Mouse (Mus musculus): Measurements from ENCODE around the gene Majin. TPM values are rescaled to one million over a fixed set of nuclear protein-coding genes. Genes with fewer than 3 reads are reported as not detected.
A peak's percentile ranks its signal among the peaks of the same experiment; 100 is the strongest.

Majin gene
- not detected in 2 replicates for polyA plus RNA-seq (2016; fragmentation: Nextera tagmentation; extraction: Ambion mirVana)

DNA sequence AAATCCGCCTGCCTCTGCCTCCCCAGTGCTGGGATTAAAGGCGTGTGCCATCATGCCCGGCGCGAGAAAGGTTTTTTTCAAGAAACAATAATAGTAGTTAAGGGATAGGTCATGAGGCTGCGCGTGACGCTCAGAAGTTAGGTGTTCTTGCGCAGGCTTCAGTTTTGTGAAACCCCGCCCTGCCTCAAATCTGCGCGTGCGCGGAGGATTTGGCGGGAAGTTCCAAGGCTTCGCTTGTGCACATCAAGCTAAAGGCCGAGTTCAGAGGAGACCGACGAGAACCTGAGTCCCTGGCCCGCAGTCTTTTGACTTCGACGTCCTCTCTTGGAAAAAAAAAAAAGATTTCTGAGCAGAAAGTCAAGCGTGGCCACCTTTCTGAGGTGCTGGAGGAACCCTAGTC lies at the start of gene Majin:
Gene Majin (plus strand): TSS at position 258 of the 400 bp plus-strand sequence.
- no peak within 1 kb of the TSS for H3K4me2 ChIP-seq (replicated peaks)
- 87% methylated on average over 23 of the region's 23 CpGs for WGBS
- no peaks in the 10 kb centered on the region for H3K36me3 ChIP-seq
- no peaks in the 10 kb centered on the region for H3K9me3 ChIP-seq
- no peak for ATAC-seq (ENCODE audit: low FRiP score, low read depth)
- no peaks in the 10 kb centered on the region for H3K4me1 ChIP-seq
- no peak within 1 kb of the TSS for H3K9ac ChIP-seq
- no peak within 1 kb of the TSS for H3K27ac ChIP-seq
- H3K4me3 ChIP-seq: no peak within 1 kb of the TSS
- no peaks in the 10 kb centered on the region for H3K27me3 ChIP-seq (replicated peaks)

GRCm38 (mm10) chr19:6136397-6136796 lies 47.8 kb upstream of the Majin start:
- H3K9ac ChIP-seq: 0 out of 2 replicates have a peak overlapping the region, but pooled peaks have one; percentile 13

GRCm38 (mm10) chr19:6139701-6140100 lies 44.5 kb upstream of the Majin start:
- peaks cover 11% of the 10 kb centered on the region; the same call in 1 of the 2 replicates for H3K4me1 ChIP-seq
- H3K4me2 ChIP-seq (replicated peaks): peak overlapping the region; percentile 85
- no peak for ATAC-seq (ENCODE audit: low FRiP score, low read depth)
- H3K9me3 ChIP-seq: no peaks in the 10 kb centered on the region
- peaks cover 34% of the 10 kb centered on the region for H3K36me3 ChIP-seq
- no peaks in the 10 kb centered on the region for H3K27me3 ChIP-seq (replicated peaks)
- no peak overlapping the region for H3K27ac ChIP-seq
- H3K4me3 ChIP-seq: no peak overlapping the region
- 96% methylated on average over 6 of the region's 6 CpGs for WGBS
- peak overlapping the region; percentile 76; the same call in 1 of the 2 replicates for H3K9ac ChIP-seq

More at GRCm38 (mm10) chr19:6136397-6136796, 47.8 kb upstream of the Majin start:
- H3K9me3 ChIP-seq: no peaks in the 10 kb centered on the region
- no peak overlapping the region for H3K27ac ChIP-seq
- H3K4me1 ChIP-seq: peaks cover 11% of the 10 kb centered on the region; the same call in 1 of the 2 replicates
- no peak for ATAC-seq (ENCODE audit: low FRiP score, low read depth)
- H3K4me3 ChIP-seq: no peak overlapping the region
- no peak overlapping the region for H3K4me2 ChIP-seq (replicated peaks)
- 92% methylated on average over 3 of the region's 3 CpGs for WGBS
- no peaks in the 10 kb centered on the region for H3K27me3 ChIP-seq (replicated peaks)
- H3K36me3 ChIP-seq: peaks cover 41% of the 10 kb centered on the region

- Histone ChIP-seq H3K4me2 (replicated peaks) (peak overlapping the region; percentile 85), H3K9ac (peak overlapping the region; percentile 76), H3K4me1 (peaks cover 11% of the 10 kb centered on the region; the same call in 1 of the 2 replicates), H3K27me3 (replicated peaks) (no peaks in the 10 kb centered on the region), H3K27ac (peak overlapping the region; percentile 98), H3K4me3 (peak overlapping the region; percentile 71), H3K36me3 (peaks cover 28% of the 10 kb centered on the region), H3K9me3 (no peaks in the 10 kb centered on the region)
- WGBS: 10% methylated on average over 16 of the region's 16 CpGs
- no peak; the same call in 1 of the 2 replicates for ATAC-seq (ENCODE audit: low FRiP score, low read depth)
Observed at GRCm38 (mm10) chr19:6140374-6140677, 43.9 kb upstream of the Majin start.

- peaks cover 11% of the 10 kb centered on the region; the same call in 1 of the 2 replicates for H3K4me1 ChIP-seq
- peak within 1 kb of the TSS; percentile 98 for H3K27ac ChIP-seq
- H3K4me2 ChIP-seq (replicated peaks): peak within 1 kb of the TSS; percentile 85
- peak; percentile 92 for ATAC-seq (ENCODE audit: low FRiP score, low read depth)
- no peaks in the 10 kb centered on the region for H3K27me3 ChIP-seq (replicated peaks)
- peak within 1 kb of the TSS; percentile 76 for H3K9ac ChIP-seq
- under 1% methylated on average over 68 of the region's 68 CpGs for WGBS
- H3K36me3 ChIP-seq: peaks cover 23% of the 10 kb centered on the region
- H3K4me3 ChIP-seq: peak within 1 kb of the TSS; percentile 71
- H3K9me3 ChIP-seq: no peaks in the 10 kb centered on the region
Observed at GRCm38 (mm10) chr19:6140678-6141393, 43.4 kb upstream of the Majin start, which contains the start of gene Batf2. Batf2 (plus strand) TSS chr19:6140983.

DNA sequence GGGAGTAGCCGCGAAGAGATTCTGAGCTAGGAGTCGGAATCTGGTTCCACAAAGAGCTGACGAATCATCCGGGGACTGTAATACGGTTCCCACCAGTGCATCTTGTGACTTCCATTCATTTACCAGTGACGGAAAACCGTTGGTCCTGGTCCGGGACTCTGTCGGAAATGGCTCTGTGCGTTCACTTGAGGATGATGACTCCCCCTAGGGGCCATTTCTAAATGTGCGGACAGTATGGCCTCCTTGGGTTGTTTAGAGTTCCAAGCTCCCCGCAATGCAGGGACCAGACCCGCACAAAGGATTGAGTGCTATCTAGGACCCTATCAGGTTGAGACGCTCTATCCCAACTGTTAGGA lies 42.8 kb upstream of the Majin start, which contains the start of gene Arl2:
Gene Arl2 (minus strand): TSS at position 155 of the 356 bp plus-strand sequence.
- ATAC-seq (ENCODE audit: low FRiP score, low read depth): peak; percentile 78
- peaks cover 18% of the 10 kb centered on the region for H3K36me3 ChIP-seq
- H3K4me3 ChIP-seq: peak within 1 kb of the TSS; percentile 71
- peak within 1 kb of the TSS; percentile 85 for H3K4me2 ChIP-seq (replicated peaks)
- 0% methylated on average over 15 of the region's 15 CpGs for WGBS
- peaks cover 11% of the 10 kb centered on the region; the same call in 1 of the 2 replicates for H3K4me1 ChIP-seq
- peak within 1 kb of the TSS; percentile 76 for H3K9ac ChIP-seq
- no peaks in the 10 kb centered on the region for H3K27me3 ChIP-seq (replicated peaks)
- peak within 1 kb of the TSS; percentile 98 for H3K27ac ChIP-seq
- H3K9me3 ChIP-seq: no peaks in the 10 kb centered on the region

GRCm38 (mm10) chr19:6144842-6145241 lies 39.3 kb upstream of the Majin start:
- Histone ChIP-seq H3K27me3 (replicated peaks) (no peaks in the 10 kb centered on the region), H3K9ac (no peak overlapping the region), H3K4me2 (replicated peaks) (no peak overlapping the region), H3K4me1 (peaks cover 7% of the 10 kb centered on the region; the same call in 1 of the 2 replicates), H3K27ac (no peak overlapping the region), H3K9me3 (no peaks in the 10 kb centered on the region), H3K4me3 (no peak overlapping the region), H3K36me3 (no peaks in the 10 kb centered on the region)
- ATAC-seq (ENCODE audit: low FRiP score, low read depth): no peak
- 83% methylated on average over 5 of the region's 5 CpGs for WGBS

DNA sequence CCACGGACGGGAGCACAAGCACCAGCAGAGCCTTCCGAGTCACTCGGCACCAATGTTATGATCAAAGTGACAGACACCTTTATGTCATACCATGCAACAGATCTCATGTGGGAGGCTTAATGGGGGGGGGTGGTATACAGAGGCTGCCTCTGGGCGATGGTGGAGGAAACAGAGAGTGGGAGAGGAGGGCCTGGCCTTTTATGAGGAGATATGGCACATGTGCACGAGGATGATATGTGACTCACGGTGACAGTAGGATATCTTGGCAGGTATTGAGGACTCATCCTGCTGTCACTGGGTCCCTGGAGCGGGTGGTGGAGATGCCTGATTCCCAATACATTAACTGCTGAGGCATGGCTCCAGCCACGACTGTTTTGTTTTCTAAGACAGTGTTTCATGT lies 29.0 kb upstream of the Majin start:
- Histone ChIP-seq H3K9me3 (no peaks in the 10 kb centered on the region), H3K4me1 (no peaks in the 10 kb centered on the region), H3K4me3 (no peak overlapping the region), H3K27ac (no peak overlapping the region), H3K4me2 (replicated peaks) (no peak overlapping the region), H3K9ac (no peak overlapping the region), H3K27me3 (replicated peaks) (no peaks in the 10 kb centered on the region), H3K36me3 (no peaks in the 10 kb centered on the region)
- 86% methylated on average over 9 of the region's 9 CpGs for WGBS
- ATAC-seq (ENCODE audit: low FRiP score, low read depth): no peak

DNA sequence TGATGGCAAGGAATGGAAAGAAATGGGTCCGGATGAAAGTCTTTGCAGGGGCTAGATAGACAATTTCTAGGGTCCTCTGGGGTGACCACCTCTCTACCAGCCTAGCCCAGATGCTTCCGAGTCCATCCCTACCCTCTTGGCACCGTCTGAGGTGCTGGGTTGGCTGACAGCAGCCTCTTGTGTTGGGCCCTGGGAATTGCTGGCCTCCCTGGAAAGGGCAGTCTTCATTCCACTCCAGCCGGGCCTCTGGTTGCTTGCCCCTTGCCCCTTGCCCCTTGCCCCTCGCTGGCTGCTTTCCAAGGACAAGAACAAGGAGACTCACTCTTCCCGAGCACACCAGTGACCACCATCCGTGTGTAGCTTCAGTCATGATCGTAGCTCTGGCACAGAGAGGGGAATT lies 27.8 kb upstream of the Majin start:
- H3K27ac ChIP-seq: no peak overlapping the region
- no peaks in the 10 kb centered on the region for H3K27me3 ChIP-seq (replicated peaks)
- H3K9ac ChIP-seq: no peak overlapping the region
- H3K4me3 ChIP-seq: no peak overlapping the region
- ATAC-seq (ENCODE audit: low FRiP score, low read depth): no peak
- H3K4me1 ChIP-seq: no peaks in the 10 kb centered on the region
- H3K4me2 ChIP-seq (replicated peaks): no peak overlapping the region
- no peaks in the 10 kb centered on the region for H3K36me3 ChIP-seq
- H3K9me3 ChIP-seq: no peaks in the 10 kb centered on the region
- 77% methylated on average over 8 of the region's 8 CpGs for WGBS

GRCm38 (mm10) chr19:6157220-6157619 lies 27.0 kb upstream of the Majin start:
- H3K4me1 ChIP-seq: no peaks in the 10 kb centered on the region
- no peaks in the 10 kb centered on the region for H3K27me3 ChIP-seq (replicated peaks)
- WGBS: 81% methylated on average over 6 of the region's 6 CpGs
- no peak overlapping the region for H3K27ac ChIP-seq
- no peak overlapping the region for H3K9ac ChIP-seq
- ATAC-seq (ENCODE audit: low FRiP score, low read depth): no peak
- H3K4me3 ChIP-seq: no peak overlapping the region
- no peaks in the 10 kb centered on the region for H3K9me3 ChIP-seq
- H3K4me2 ChIP-seq (replicated peaks): no peak overlapping the region
- H3K36me3 ChIP-seq: no peaks in the 10 kb centered on the region

GRCm38 (mm10) chr19:6163872-6164547 lies 20.2 kb upstream of the Majin start:
- H3K4me1 ChIP-seq: no peaks in the 10 kb centered on the region
- WGBS: 82% methylated on average over 10 of the region's 10 CpGs
- H3K27ac ChIP-seq: no peak overlapping the region
- no peak overlapping the region for H3K4me2 ChIP-seq (replicated peaks)
- 0 out of 2 replicates have a peak, but pooled peaks cover 3% of the 10 kb centered on the region for H3K27me3 ChIP-seq (replicated peaks)
- H3K9ac ChIP-seq: no peak overlapping the region
- no peak overlapping the region for H3K4me3 ChIP-seq
- H3K36me3 ChIP-seq: no peaks in the 10 kb centered on the region
- ATAC-seq (ENCODE audit: low FRiP score, low read depth): no peak
- no peaks in the 10 kb centered on the region for H3K9me3 ChIP-seq

DNA sequence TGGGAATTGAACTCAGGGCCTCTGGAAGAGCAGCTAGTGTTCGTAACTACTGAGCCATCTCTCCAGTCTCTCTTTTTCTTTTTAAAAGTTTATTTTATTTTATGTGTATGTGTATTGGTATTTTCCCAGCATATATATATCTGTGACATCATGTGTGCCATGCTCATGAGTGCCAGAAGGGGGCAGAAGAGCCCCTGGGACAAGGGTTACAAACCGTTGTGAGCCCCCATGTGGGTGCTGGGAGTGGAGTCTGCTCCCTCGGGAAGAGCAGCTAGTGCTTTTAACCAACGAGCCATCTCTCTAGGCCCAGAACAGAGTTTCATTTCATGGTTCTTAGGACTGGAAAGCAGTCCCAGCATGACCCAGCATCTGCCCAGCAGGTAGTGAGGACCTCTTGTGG lies 17.4 kb upstream of the Majin start:
- no peaks in the 10 kb centered on the region for H3K4me1 ChIP-seq
- ATAC-seq (ENCODE audit: low FRiP score, low read depth): no peak
- H3K9ac ChIP-seq: no peak overlapping the region
- no peak overlapping the region for H3K4me2 ChIP-seq (replicated peaks)
- no peaks in the 10 kb centered on the region for H3K9me3 ChIP-seq
- H3K27me3 ChIP-seq (replicated peaks): 0 out of 2 replicates have a peak, but pooled peaks cover 3% of the 10 kb centered on the region
- 68% methylated on average over 4 of the region's 4 CpGs for WGBS
- no peak overlapping the region for H3K27ac ChIP-seq
- no peak overlapping the region for H3K4me3 ChIP-seq
- no peaks in the 10 kb centered on the region for H3K36me3 ChIP-seq
